Mouse (Mus musculus): ENCODE data around the gene Dvl3.

DNA sequence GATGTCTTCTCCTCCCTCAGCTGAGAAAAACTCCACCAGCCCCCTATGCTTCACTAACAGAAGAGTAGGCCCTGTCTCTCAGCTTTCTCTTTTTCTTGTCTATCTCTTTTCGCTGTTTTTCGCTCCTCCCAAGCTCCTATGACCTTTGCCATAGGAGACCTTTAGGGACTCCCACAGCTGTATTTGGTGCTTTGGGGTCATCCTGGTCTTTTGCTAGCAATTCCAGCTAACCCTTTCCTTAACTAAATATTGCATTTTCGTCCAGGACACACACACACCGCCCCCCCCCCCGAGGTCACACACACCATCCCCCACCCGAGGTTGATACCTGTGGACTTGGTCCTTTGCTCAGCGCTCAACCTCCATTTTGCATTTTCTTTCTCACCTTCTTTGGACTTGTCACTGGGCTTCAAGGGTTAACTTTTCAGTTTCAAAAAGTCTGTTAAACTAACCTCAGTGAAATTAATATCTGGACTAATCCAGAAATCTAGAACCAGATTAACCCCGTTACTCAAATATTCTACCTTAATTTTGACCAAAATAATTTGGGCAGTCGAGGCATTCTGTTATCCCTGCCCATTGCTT lies 19.4 kb downstream of the Dvl3 start:
- TF ChIP-seq CTCF (IDR thresholded peaks at IDR 0.05; ENCODE audit: borderline replicate concordance, control insufficient read depth, extremely low read depth, insufficient read depth, low read length, poor library complexity) (no peak), POLR2A (IDR thresholded peaks at IDR 0.05; ENCODE audit: control insufficient read depth, extremely low read depth, insufficient read depth, low read length, poor library complexity) (no peak)

Measured in thymus, adult 2 months (tissue).